Comparison of ENCODE assay signal across 20 mouse cellular contexts in genomic region chr11:69388680-69389079, GRCm38 (mm10). TPM values are rescaled to one million over a fixed set of nuclear protein-coding genes. Genes with fewer than 3 reads are reported as not detected.
DNase-seq lines count a peak whose midpoint lies in the region; ATAC-seq and TF ChIP-seq lines count a peak whose summit lies in the region.
"Had no signal": no experiment of that assay in that cellular context is flagged by ENCODE, and none has a peak within 500 bp of the region (broad histone marks: within the 10 kb centered on the region; RNA-seq: fewer than 3 reads in every experiment).

No protein-coding gene starts in this region.

- H3K36me3 ChIP-seq in heart, adult 2 months (ENCODE audit: control insufficient read depth, insufficient read depth, low read length), result no peaks in the 10 kb centered on the region
- H3K36me3 ChIP-seq: heart, embryonic 12.5 days; hindbrain, embryonic 15.5 days had no signal

- peak; percentile 29; the same call in 1 of the 2 replicates for TF ChIP-seq CTCF in heart, adult 2 months (IDR thresholded peaks at IDR 0.05)
- peak; percentile 57 for TF ChIP-seq CTCF in layer of hippocampus, adult 2 months (conservative IDR thresholded peaks at IDR 0.05)
- 0 out of 2 replicates have a peak, but pooled peaks have one; percentile 3 for TF ChIP-seq CTCF in cortical plate, adult 2 months (IDR thresholded peaks at IDR 0.05; ENCODE audit: extremely low read depth, insufficient read depth, low read length)

- no peak overlapping the region for H3K27ac ChIP-seq in heart, adult 2 months
- no peak overlapping the region for H3K27ac ChIP-seq in layer of hippocampus, adult 2 months
- no peak overlapping the region for H3K27ac ChIP-seq in cortical plate, adult 2 months (ENCODE audit: insufficient read depth, low read length)
- H3K27ac ChIP-seq: embryonic facial prominence, embryonic 13.5 days; forebrain, embryonic 12.5 days; hindbrain, embryonic 10.5 days; hindbrain, embryonic 15.5 days had no signal

- no peak for TF ChIP-seq EP300 in heart, adult 2 months (IDR thresholded peaks at IDR 0.05; ENCODE audit: insufficient read depth, low read depth, low read length)

- intact Hi-C loops in heart, adult 2 months (cut with DNase I), result loop anchor here (5.0 kb wide), 1 partner anchor 66 kb away; the partner anchor contains the start of genes Cntrob and Trappc1

- DNase-seq in heart, adult 2 months, result no peak
- no peak for DNase-seq in heart, adult 18-20 months
- no peak for DNase-seq in layer of hippocampus, adult 2 months (ENCODE audit: low spot score in 2 of 2)
- DNase-seq in layer of hippocampus, adult 8-10 months (ENCODE audit: low spot score in 2 of 2), result no peak
- DNase-seq in ES-CJ7 (ENCODE audit: low read depth, low spot score), result peak; percentile 1
- no peak for DNase-seq in testis, postnatal 14 days (ENCODE audit: low spot score)
- DNase-seq: adrenal gland, adult 8-10 months; adrenal gland, postnatal 36 days; cerebellum, adult 2 months; cerebellum, postnatal 14 days; gastrocnemius, postnatal 10 days; kidney, adult 18-20 months had no signal

- no peak for TF ChIP-seq POLR2A in heart, adult 2 months (IDR thresholded peaks at IDR 0.05; ENCODE audit: insufficient read depth, low read depth, low read length)
- TF ChIP-seq POLR2A in cortical plate, adult 2 months (IDR thresholded peaks at IDR 0.05; ENCODE audit: extremely low read depth, insufficient read depth, low read length), result no peak

- no peaks in the 10 kb centered on the region for H3K79me2 ChIP-seq in heart, adult 2 months (replicated peaks; ENCODE audit: control insufficient read depth, insufficient read depth, low read length)

- no peaks in the 10 kb centered on the region for H3K27me3 ChIP-seq in heart, adult 2 months (ENCODE audit: control insufficient read depth, insufficient read depth, low read length)
- H3K27me3 ChIP-seq: embryonic facial prominence, embryonic 13.5 days; forebrain, embryonic 12.5 days; heart, embryonic 12.5 days; hindbrain, embryonic 15.5 days had no signal

- over 99% methylated on average over 4 of the region's 4 CpGs for WGBS in heart, adult 2 months

- no peaks in the 10 kb centered on the region; the same call in 1 of the 2 replicates for H3K4me1 ChIP-seq in heart, adult 2 months (ENCODE audit: control insufficient read depth, insufficient read depth, low read length)
- peaks cover 2% of the 10 kb centered on the region; the same call in 1 of the 2 replicates for H3K4me1 ChIP-seq in cortical plate, adult 2 months (ENCODE audit: control insufficient read depth, insufficient read depth, low read length)

- H3K4me3 ChIP-seq in heart, adult 2 months, result no peak overlapping the region
- H3K4me3 ChIP-seq in layer of hippocampus, adult 2 months, result no peak overlapping the region
- no peak overlapping the region for H3K4me3 ChIP-seq in cortical plate, adult 2 months (ENCODE audit: insufficient read depth, low read length)
- H3K4me3 ChIP-seq: embryonic facial prominence, embryonic 13.5 days; forebrain, embryonic 12.5 days; heart, embryonic 12.5 days; hindbrain, embryonic 10.5 days; hindbrain, embryonic 15.5 days had no signal

- no peak for ATAC-seq in activated CD4-positive, CD25-positive, alpha-beta regulatory T cell, adult 4 months
- ATAC-seq: inflammation-experienced regulatory T-cells, adult 6 months had no signal

- H3K9ac ChIP-seq in heart, adult 2 months (ENCODE audit: low read depth, low read length), result no peak overlapping the region
- H3K9ac ChIP-seq: embryonic facial prominence, embryonic 13.5 days; forebrain, embryonic 12.5 days; heart, embryonic 12.5 days; hindbrain, embryonic 15.5 days had no signal

RNA-seq across cellular contexts. Expression of gene Naa38, which starts 6.6 kb away (rescaled TPM):
- total RNA-seq in heart, adult 2 months (2021), result 100 to 1,000 TPM; 102 to 113 TPM
- polyA plus RNA-seq in heart, adult 2 months (2012; rRNA removed), result 128 and 145 TPM in 2 replicates
- total RNA-seq in heart, adult 18-20 months (2021), result 100 to 1,000 TPM; 112 to 118 TPM
- total RNA-seq in layer of hippocampus, adult 2 months (2021), result 100 to 1,000 TPM; 109 to 127 TPM
- 100 to 1,000 TPM; 101 to 126 (median 111) TPM for total RNA-seq in layer of hippocampus, adult 8-10 months (2022)
- polyA plus RNA-seq in cortical plate, adult 2 months (2012; rRNA removed), result 215 and 222 TPM in 2 replicates
- 100 to 1,000 TPM; 146 TPM for polyA plus RNA-seq in activated CD4-positive, CD25-positive, alpha-beta regulatory T cell, adult 4 months (2017; shearing (Covaris generic))

RNA-seq across cellular contexts. Expression of gene Cyb5d1, which starts 6.8 kb away (rescaled TPM):
- total RNA-seq in heart, adult 2 months (2021), result 10 to 100 TPM; 27.9 to 32.1 TPM
- polyA plus RNA-seq in heart, adult 2 months (2012; rRNA removed), result 19.9 and 29.8 TPM in 2 replicates
- 10 to 100 TPM; 30.2 to 32.2 TPM for total RNA-seq in heart, adult 18-20 months (2021)
- 10 to 100 TPM; 43.6 to 45.0 TPM for total RNA-seq in layer of hippocampus, adult 2 months (2021)
- 10 to 100 TPM; 37.5 to 51.2 (median 46.5) TPM for total RNA-seq in layer of hippocampus, adult 8-10 months (2022)
- polyA plus RNA-seq in cortical plate, adult 2 months (2012; rRNA removed), result 34.3 and 35.6 TPM in 2 replicates
- 10 to 100 TPM in 1 of 2 experiments, 1 to 10 TPM in 1; 9.4 to 17.9 TPM for polyA plus RNA-seq in activated CD4-positive, CD25-positive, alpha-beta regulatory T cell, adult 4 months (2017; shearing (Covaris generic))

RNA-seq across cellular contexts. Expression of gene Tmem88, which starts 9.4 kb away (rescaled TPM):
- 10 to 100 TPM; 20.4 to 21.4 TPM for total RNA-seq in heart, adult 2 months (2021)
- 61.4 and 66.4 TPM in 2 replicates for polyA plus RNA-seq in heart, adult 2 months (2012; rRNA removed)
- total RNA-seq in heart, adult 18-20 months (2021), result 10 to 100 TPM; 10.3 to 14.3 TPM
- 1 to 10 TPM; 2.6 to 5.0 TPM for total RNA-seq in layer of hippocampus, adult 2 months (2021)
- total RNA-seq in layer of hippocampus, adult 8-10 months (2022), result 1 to 10 TPM; 2.2 to 2.8 (median 2.5) TPM
- 6.5 and 6.8 TPM in 2 replicates for polyA plus RNA-seq in cortical plate, adult 2 months (2012; rRNA removed)
- polyA plus RNA-seq in activated CD4-positive, CD25-positive, alpha-beta regulatory T cell, adult 4 months (2017; shearing (Covaris generic)), result under 1 TPM; 0.22 to 0.51 TPM

RNA-seq across cellular contexts. Expression of gene Chd3, which starts 19.5 kb away (rescaled TPM):
- total RNA-seq in heart, adult 2 months (2021), result 10 to 100 TPM; 18.3 to 20.2 TPM
- polyA plus RNA-seq in heart, adult 2 months (2012; rRNA removed), result 20.3 and 22.2 TPM in 2 replicates
- total RNA-seq in heart, adult 18-20 months (2021), result 10 to 100 TPM; 16.2 to 26.3 TPM
- total RNA-seq in layer of hippocampus, adult 2 months (2021), result 100 to 1,000 TPM; 541 to 561 TPM
- 100 to 1,000 TPM; 435 to 510 (median 495) TPM for total RNA-seq in layer of hippocampus, adult 8-10 months (2022)
- polyA plus RNA-seq in cortical plate, adult 2 months (2012; rRNA removed), result 242 and 274 TPM in 2 replicates
- polyA plus RNA-seq in activated CD4-positive, CD25-positive, alpha-beta regulatory T cell, adult 4 months (2017; shearing (Covaris generic)), result 10 to 100 TPM; 58.7 to 62.7 TPM

RNA-seq across cellular contexts. Expression of gene Kdm6b, which starts 24.8 kb away (rescaled TPM):
- 10 to 100 TPM; 19.7 to 27.8 TPM for total RNA-seq in heart, adult 2 months (2021)
- polyA plus RNA-seq in heart, adult 2 months (2012; rRNA removed), result 6.5 and 8.6 TPM in 2 replicates
- total RNA-seq in heart, adult 18-20 months (2021), result 10 to 100 TPM; 15.8 to 18.0 TPM
- 10 to 100 TPM; 34.3 to 40.9 TPM for total RNA-seq in layer of hippocampus, adult 2 months (2021)
- total RNA-seq in layer of hippocampus, adult 8-10 months (2022), result 10 to 100 TPM; 32.3 to 36.4 (median 34.8) TPM
- polyA plus RNA-seq in cortical plate, adult 2 months (2012; rRNA removed), result 5.0 and 5.3 TPM in 2 replicates
- 10 to 100 TPM; 23.6 to 28.3 TPM for polyA plus RNA-seq in activated CD4-positive, CD25-positive, alpha-beta regulatory T cell, adult 4 months (2017; shearing (Covaris generic))

Comparison
In these comparisons a context has a peak if more than half of its experiments do, and no peak if none do; other contexts are left out.
1. CTCF ChIP-seq: peak in every context shown above with its lines; median percentile 57 in layer of hippocampus, adult 2 months; 29 in heart, adult 2 months; 3 in cortical plate, adult 2 months.